Mouse (Mus musculus): ENCODE measurements around the gene Ube2ql1. TPM values are rescaled to one million over a fixed set of nuclear protein-coding genes. Genes with fewer than 3 reads are reported as not detected.

Gene Ube2ql1
- total RNA-seq, 2 experiments from 2014 or later: not detected

Other genes starting within 250 kb of the Ube2ql1 start
- 13.8 and 26.3 TPM in 2 replicates for gene Nsun2, start 206.1 kb downstream of the Ube2ql1 start, total RNA-seq (2015; ENCODE audit: low replicate concordance)
- gene Nsun2, start 206.1 kb downstream of the Ube2ql1 start, total RNA-seq (2017; ENCODE audit: low replicate concordance): 32.4 and 37.1 TPM in 2 replicates
- gene Tent4a, start 205.3 kb downstream of the Ube2ql1 start, total RNA-seq (2015; ENCODE audit: low replicate concordance): 6.3 and 7.7 TPM in 2 replicates
- gene Tent4a, start 205.3 kb downstream of the Ube2ql1 start, total RNA-seq (2017; ENCODE audit: low replicate concordance): 9.2 and 9.9 TPM in 2 replicates
- 3.8 TPM in 1 of 2 replicates, not detected in the other for gene Srd5a1, start 128.4 kb downstream of the Ube2ql1 start, total RNA-seq (2015; ENCODE audit: low replicate concordance)
- 0.56 TPM in 1 of 2 replicates, not detected in the other for gene Srd5a1, start 128.4 kb downstream of the Ube2ql1 start, total RNA-seq (2017; ENCODE audit: low replicate concordance)
- 13.2 and 15.8 TPM in 2 replicates for gene Med10, start 62.5 kb upstream of the Ube2ql1 start, total RNA-seq (2015; ENCODE audit: low replicate concordance)
- gene Med10, start 62.5 kb upstream of the Ube2ql1 start, total RNA-seq (2017; ENCODE audit: low replicate concordance): 18.9 and 26.3 TPM in 2 replicates